Mouse (Mus musculus): ENCODE measurements around the gene Ckap4. TPM values are rescaled to one million over a fixed set of nuclear protein-coding genes. Genes with fewer than 3 reads are reported as not detected.

Gene Ckap4
- total and polyA plus RNA-seq, 2 experiments from 2014 or later = 45.6 to 59.8 TPM

DNA sequence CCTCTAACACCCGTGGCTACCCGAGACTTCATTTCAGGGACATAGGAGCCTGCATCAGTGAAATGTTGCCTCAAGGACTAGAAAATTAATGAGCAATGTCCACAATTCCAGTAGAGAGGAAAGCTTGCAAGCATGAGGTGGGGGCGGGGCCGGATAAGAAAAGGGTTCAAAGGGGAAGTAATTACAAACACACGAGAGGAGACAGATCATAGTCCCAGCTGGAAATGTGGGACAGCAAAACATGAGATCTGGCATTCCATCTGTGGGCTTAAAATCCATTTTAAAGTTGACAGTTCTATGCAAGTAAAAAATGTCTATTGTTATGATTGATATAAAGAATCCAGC lies 52.6 kb downstream of the Ckap4 start:
- 56% methylated on average over 5 of the region's 5 CpGs for WGBS

GRCm38 (mm10) chr10:84480667-84481326 lies 53.1 kb downstream of the Ckap4 start:
- H3K9me3 ChIP-seq (replicated peaks; ENCODE audit: control insufficient read depth, low read length) = no peaks in the 10 kb centered on the region
- H3K4me2 ChIP-seq (ENCODE audit: low read depth, low read length) = no peak overlapping the region
- peak overlapping the region; percentile 69 for H3K27ac ChIP-seq (ENCODE audit: low read depth)
- no peaks in the 10 kb centered on the region for H3K27me3 ChIP-seq (ENCODE audit: control insufficient read depth, insufficient read depth, low read length)
- ATAC-seq (ENCODE audit: insufficient read depth, low read depth) = peak; percentile 66
- peak; percentile 53 for DNase-seq (ENCODE audit: low spot score)
- H3K9ac ChIP-seq (replicated peaks; ENCODE audit: low read depth, low read length) = no peak overlapping the region
- WGBS = 21% methylated on average over 8 of the region's 8 CpGs
- no peaks in the 10 kb centered on the region for H3K36me3 ChIP-seq (replicated peaks; ENCODE audit: control insufficient read depth, insufficient read depth, low read length)
- TF ChIP-seq EP300 (IDR thresholded peaks at IDR 0.05; ENCODE audit: low read depth) = no peak
- no peak for TF ChIP-seq CTCF (IDR thresholded peaks at IDR 0.05; ENCODE audit: low read depth)
- 0 out of 2 replicates have a peak, but pooled peaks cover 4% of the 10 kb centered on the region for H3K4me1 ChIP-seq (ENCODE audit: control insufficient read depth, insufficient read depth)
- H3K4me3 ChIP-seq (ENCODE audit: low read depth, low read length) = no peak overlapping the region

More for the DNA sequence above, 52.6 kb downstream of the Ckap4 start:
- Histone ChIP-seq H3K9me3 (replicated peaks; ENCODE audit: control insufficient read depth, low read length) (no peaks in the 10 kb centered on the region), H3K4me3 (ENCODE audit: low read depth, low read length) (no peak overlapping the region), H3K4me2 (ENCODE audit: low read depth, low read length) (no peak overlapping the region), H3K36me3 (replicated peaks; ENCODE audit: control insufficient read depth, insufficient read depth, low read length) (no peaks in the 10 kb centered on the region), H3K27me3 (ENCODE audit: control insufficient read depth, insufficient read depth, low read length) (no peaks in the 10 kb centered on the region), H3K9ac (replicated peaks; ENCODE audit: low read depth, low read length) (no peak overlapping the region), H3K4me1 (ENCODE audit: control insufficient read depth, insufficient read depth) (0 out of 2 replicates have a peak, but pooled peaks cover 4% of the 10 kb centered on the region), H3K27ac (ENCODE audit: low read depth) (peak overlapping the region; percentile 69)
- DNase-seq (ENCODE audit: low spot score) (no peak), ATAC-seq (ENCODE audit: insufficient read depth, low read depth) (no peak)
- TF ChIP-seq CTCF (IDR thresholded peaks at IDR 0.05; ENCODE audit: low read depth) (no peak), EP300 (IDR thresholded peaks at IDR 0.05; ENCODE audit: low read depth) (no peak)

- no peaks in the 10 kb centered on the region for H3K36me3 ChIP-seq (replicated peaks; ENCODE audit: control insufficient read depth, insufficient read depth, low read length)
- H3K4me3 ChIP-seq (ENCODE audit: low read depth, low read length) = no peak overlapping the region
- DNase-seq (ENCODE audit: low spot score) (no peak), ATAC-seq (ENCODE audit: insufficient read depth, low read depth) (no peak)
- H3K27ac ChIP-seq (ENCODE audit: low read depth) = peak overlapping the region; percentile 69; the same call in 1 of the 2 replicates
- 0 out of 2 replicates have a peak, but pooled peaks cover 4% of the 10 kb centered on the region for H3K4me1 ChIP-seq (ENCODE audit: control insufficient read depth, insufficient read depth)
- TF ChIP-seq CTCF (IDR thresholded peaks at IDR 0.05; ENCODE audit: low read depth) (no peak), EP300 (IDR thresholded peaks at IDR 0.05; ENCODE audit: low read depth) (no peak)
- no peak overlapping the region for H3K4me2 ChIP-seq (ENCODE audit: low read depth, low read length)
- no peak overlapping the region for H3K9ac ChIP-seq (replicated peaks; ENCODE audit: low read depth, low read length)
- WGBS = 88% methylated on average over 4 of the region's 4 CpGs
- H3K9me3 ChIP-seq (replicated peaks; ENCODE audit: control insufficient read depth, low read length) = no peaks in the 10 kb centered on the region
- H3K27me3 ChIP-seq (ENCODE audit: control insufficient read depth, insufficient read depth, low read length) = no peaks in the 10 kb centered on the region
Measured at GRCm38 (mm10) chr10:84480146-84480545, 53.7 kb downstream of the Ckap4 start.

GRCm38 (mm10) chr10:84477613-84478076 lies 56.2 kb downstream of the Ckap4 start:
- 45% methylated on average over 3 of the region's 3 CpGs for WGBS
- Histone ChIP-seq H3K27me3 (ENCODE audit: control insufficient read depth, insufficient read depth, low read length) (no peaks in the 10 kb centered on the region), H3K36me3 (replicated peaks; ENCODE audit: control insufficient read depth, insufficient read depth, low read length) (no peaks in the 10 kb centered on the region), H3K27ac (ENCODE audit: low read depth) (no peak overlapping the region), H3K4me2 (ENCODE audit: low read depth, low read length) (no peak overlapping the region), H3K9ac (replicated peaks; ENCODE audit: low read depth, low read length) (no peak overlapping the region), H3K9me3 (replicated peaks; ENCODE audit: control insufficient read depth, low read length) (no peaks in the 10 kb centered on the region), H3K4me1 (ENCODE audit: control insufficient read depth, insufficient read depth) (0 out of 2 replicates have a peak, but pooled peaks cover 4% of the 10 kb centered on the region), H3K4me3 (ENCODE audit: low read depth, low read length) (no peak overlapping the region)
- DNase-seq (ENCODE audit: low spot score) = no peak
- TF ChIP-seq CTCF (IDR thresholded peaks at IDR 0.05; ENCODE audit: low read depth) = no peak
- TF ChIP-seq EP300 (IDR thresholded peaks at IDR 0.05; ENCODE audit: low read depth) = no peak
- ATAC-seq (ENCODE audit: insufficient read depth, low read depth) = 0 out of 2 replicates have a peak, but pooled peaks have one; percentile 13

GRCm38 (mm10) chr10:84477045-84477612 lies 56.7 kb downstream of the Ckap4 start:
- WGBS = 73% methylated on average over 4 of the region's 4 CpGs

More at GRCm38 (mm10) chr10:84477045-84477612, 56.7 kb downstream of the Ckap4 start:
- no peak for TF ChIP-seq EP300 (IDR thresholded peaks at IDR 0.05; ENCODE audit: low read depth)
- no peak for TF ChIP-seq CTCF (IDR thresholded peaks at IDR 0.05; ENCODE audit: low read depth)
- Histone ChIP-seq H3K4me1 (ENCODE audit: control insufficient read depth, insufficient read depth) (0 out of 2 replicates have a peak, but pooled peaks cover 4% of the 10 kb centered on the region), H3K36me3 (replicated peaks; ENCODE audit: control insufficient read depth, insufficient read depth, low read length) (no peaks in the 10 kb centered on the region), H3K4me3 (ENCODE audit: low read depth, low read length) (no peak overlapping the region), H3K27me3 (ENCODE audit: control insufficient read depth, insufficient read depth, low read length) (no peaks in the 10 kb centered on the region), H3K9ac (replicated peaks; ENCODE audit: low read depth, low read length) (no peak overlapping the region), H3K27ac (ENCODE audit: low read depth) (no peak overlapping the region), H3K9me3 (replicated peaks; ENCODE audit: control insufficient read depth, low read length) (no peaks in the 10 kb centered on the region), H3K4me2 (ENCODE audit: low read depth, low read length) (no peak overlapping the region)
- DNase-seq (ENCODE audit: low spot score) = no peak
- ATAC-seq (ENCODE audit: insufficient read depth, low read depth) = no peak

Other genes starting within 250 kb of the Ckap4 start
- 33.6 and 36.8 TPM in 2 replicates for gene Nuak1, start 93.5 kb downstream of the Ckap4 start, total RNA-seq (2014; rRNA removed; ENCODE audit: low replicate concordance)
- gene Nuak1, start 93.5 kb downstream of the Ckap4 start, polyA plus RNA-seq (2015; fragmentation: Nextera tagmentation; extraction: Ambion mirVana) = 1.4 and 1.7 TPM in 2 replicates
- gene Tcp11l2, start 42.6 kb upstream of the Ckap4 start, total RNA-seq (2014; rRNA removed; ENCODE audit: low replicate concordance) = 36.9 and 52.4 TPM in 2 replicates
- 57.3 and 63.4 TPM in 2 replicates for gene Tcp11l2, start 42.6 kb upstream of the Ckap4 start, polyA plus RNA-seq (2015; fragmentation: Nextera tagmentation; extraction: Ambion mirVana)
- gene Polr3b, start 88.2 kb upstream of the Ckap4 start, total RNA-seq (2014; rRNA removed; ENCODE audit: low replicate concordance) = 7.7 and 8.2 TPM in 2 replicates
- gene Polr3b, start 88.2 kb upstream of the Ckap4 start, polyA plus RNA-seq (2015; fragmentation: Nextera tagmentation; extraction: Ambion mirVana) = 4.8 and 5.2 TPM in 2 replicates
- gene Rfx4, start 222.0 kb upstream of the Ckap4 start, total RNA-seq (2014; rRNA removed; ENCODE audit: low replicate concordance) = not detected in 2 replicates
- gene Rfx4, start 222.0 kb upstream of the Ckap4 start, polyA plus RNA-seq (2015; fragmentation: Nextera tagmentation; extraction: Ambion mirVana) = not detected in 2 replicates

All from heart, postnatal 0 days (tissue).